Mouse (Mus musculus): ENCODE measurements around the gene Cst6. TPM values are rescaled to one million over a fixed set of nuclear protein-coding genes. Genes with fewer than 3 reads are reported as not detected.
"Not testable (repeated sequence)": the region's sequence is repeated elsewhere in the genome, so short reads cannot be mapped to it uniquely, and the experiment has no call there.

Cst6 gene
- total RNA-seq (2021) = 1 to 10 TPM; 1.1 to 3.2 TPM
- 1.9 and 6.1 TPM in 2 replicates for polyA plus RNA-seq (2012; rRNA removed)
- long read RNA-seq, partial matches to known transcripts = 1 of 3 reads
- long read RNA-seq, other reads (novel, unspliced or antisense) = 0 of 3 reads

GRCm38 (mm10) chr19:5349502-5349873 is at the start of gene Cst6:
Cst6 (minus strand) TSS chr19:5349574.
- DNase-seq = not testable (repeated sequence)

- DNase-seq = no peak
These were observed 46.0 kb upstream of the Cst6 start for GRCm38 (mm10) chr19:5395371-5395770.

- no peak for DNase-seq
These were observed 44.8 kb upstream of the Cst6 start for GRCm38 (mm10) chr19:5394168-5394567.

GRCm38 (mm10) chr19:5392892-5393291 is 43.5 kb upstream of the Cst6 start:
- DNase-seq = peak; percentile 88

- no peak for DNase-seq
These were observed 41.0 kb upstream of the Cst6 start for GRCm38 (mm10) chr19:5390416-5390815.

GRCm38 (mm10) chr19:5389647-5390046 is 40.3 kb upstream of the Cst6 start:
- DNase-seq = peak; percentile 39

GRCm38 (mm10) chr19:5388588-5389242 is 39.3 kb upstream of the Cst6 start, which contains the start of gene Sart1:
Sart1 (minus strand) TSS chr19:5388703.
- DNase-seq = peak; percentile 97

GRCm38 (mm10) chr19:5388011-5388441 is 38.7 kb upstream of the Cst6 start:
- peak; percentile 56 for DNase-seq

- DNase-seq = no peak
These were observed 35.3 kb upstream of the Cst6 start for GRCm38 (mm10) chr19:5384715-5385114.

GRCm38 (mm10) chr19:5383326-5383725 is 34.0 kb upstream of the Cst6 start:
- DNase-seq = no peak

- no peak for DNase-seq
These were observed 28.1 kb upstream of the Cst6 start for GRCm38 (mm10) chr19:5377446-5377845.

GRCm38 (mm10) chr19:5374748-5375147 is 25.4 kb upstream of the Cst6 start:
- no peak for DNase-seq

- no peak for DNase-seq
These were observed 24.8 kb upstream of the Cst6 start for GRCm38 (mm10) chr19:5374177-5374576.

GRCm38 (mm10) chr19:5372724-5373123 is 23.4 kb upstream of the Cst6 start:
- no peak for DNase-seq

GRCm38 (mm10) chr19:5370932-5371331 is 21.6 kb upstream of the Cst6 start:
- DNase-seq = no peak

- no peak for DNase-seq
These were observed 18.1 kb upstream of the Cst6 start for GRCm38 (mm10) chr19:5367455-5367854.

GRCm38 (mm10) chr19:5367053-5367359 is 17.6 kb upstream of the Cst6 start, which contains the start of gene Banf1:
Banf1 (minus strand) TSS chr19:5367168.
- DNase-seq = no peak

GRCm38 (mm10) chr19:5366175-5367052 is 17.0 kb upstream of the Cst6 start, which contains the start of gene Eif1ad:
Eif1ad (plus strand) TSS chr19:5366741.
- peak; percentile 96 for DNase-seq

GRCm38 (mm10) chr19:5365751-5366150 is 16.4 kb upstream of the Cst6 start:
- DNase-seq = no peak

- DNase-seq = peak; percentile 9
These were observed 14.8 kb upstream of the Cst6 start for GRCm38 (mm10) chr19:5364124-5364523.

- DNase-seq = no peak
These were observed 12.8 kb upstream of the Cst6 start for GRCm38 (mm10) chr19:5362186-5362585.

- DNase-seq = no peak
These were observed 6.7 kb upstream of the Cst6 start for GRCm38 (mm10) chr19:5356080-5356479.

GRCm38 (mm10) chr19:5353609-5354008 is 4.2 kb upstream of the Cst6 start:
- no peak for DNase-seq
